Mouse (Mus musculus) olfactory bulb, adult 2 months (tissue): ENCODE measurements around the gene Iqch.

Experiments used
- CTCF ChIP-seq: fragments of 200-500 bp; IDR thresholded peaks from 2 replicates; pipeline ENCODE4 v1.5.1; 2012; ENCODE audit warnings: low read depth, mild to moderate bottlenecking, low read length, moderate library complexity; ENCODE audit not compliant: insufficient read depth
- POLR2A ChIP-seq: fragments of 200-500 bp; IDR thresholded peaks from 2 replicates; pipeline ENCODE4 v1.6.1; 2012; ENCODE audit warnings: mild to moderate bottlenecking, low read depth, low read length, moderate library complexity; ENCODE audit not compliant: insufficient read depth

DNA sequence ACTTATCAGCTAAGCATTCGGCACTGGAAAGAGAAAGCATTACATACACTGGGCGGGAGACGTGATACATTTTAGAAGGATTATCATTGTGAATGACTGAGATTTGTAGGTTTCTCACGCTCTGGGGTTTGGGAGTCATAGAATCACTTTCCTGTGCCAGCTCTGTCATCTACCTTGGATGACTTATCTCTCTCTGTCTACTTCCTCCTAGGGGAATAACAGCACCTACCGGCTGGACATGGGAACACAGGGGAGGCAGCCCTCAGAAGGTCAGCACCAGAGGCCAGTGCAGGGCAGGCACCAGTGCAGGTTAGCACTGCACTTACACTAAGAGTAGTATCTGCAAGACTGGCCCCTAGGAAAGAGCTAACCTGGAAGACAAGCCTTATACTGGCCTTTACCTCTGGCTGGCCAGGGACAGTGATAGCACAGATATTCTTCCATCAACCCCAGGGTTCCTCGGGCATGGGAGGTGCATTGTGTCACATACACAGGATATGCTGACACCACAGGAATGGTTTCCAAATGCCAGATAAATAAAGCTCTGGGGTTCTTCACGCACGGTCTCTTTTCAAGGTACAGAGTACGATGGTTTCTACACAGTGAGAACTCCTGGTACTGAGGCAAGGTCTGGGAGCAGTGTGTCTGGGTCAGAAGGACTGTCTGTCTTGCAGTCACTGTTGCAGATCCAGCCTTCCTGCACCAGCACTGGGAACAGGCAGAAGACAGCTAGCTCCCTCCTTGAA lies 69.2 kb downstream of the Iqch start:
- TF ChIP-seq POLR2A (no peak), CTCF (no peak)
